In the genomic region with DNA sequence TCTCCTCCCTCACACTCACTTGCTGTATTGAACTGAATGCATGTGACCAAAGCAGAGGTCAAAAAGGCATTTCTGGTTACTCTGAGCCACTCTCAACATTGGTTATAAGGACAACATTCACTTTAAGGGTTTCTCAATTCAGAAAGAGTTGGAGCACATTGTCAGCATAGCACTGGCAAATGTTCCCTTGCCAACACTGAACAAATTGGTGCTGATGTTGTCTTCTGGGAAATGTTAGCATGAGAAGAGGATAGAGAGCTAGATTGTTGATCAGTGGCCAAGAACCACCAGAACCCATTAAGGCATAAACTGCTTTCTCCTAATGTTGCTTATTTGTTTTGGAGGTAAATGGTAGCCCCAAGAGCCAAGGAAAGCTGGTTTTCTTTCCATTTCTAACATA, we compare ENCODE assay signal across 27 mouse cellular contexts.
DNase-seq lines count a peak whose midpoint lies in the region; ATAC-seq and TF ChIP-seq lines count a peak whose summit lies in the region.
"Had no signal": no experiment of that assay in that cellular context is flagged by ENCODE, and none has a peak within 500 bp of the region (broad histone marks: within the 10 kb centered on the region; RNA-seq: fewer than 3 reads in every experiment).

No protein-coding gene starts in this region.

- H3K4me1 ChIP-seq in cerebellum, adult 2 months (ENCODE audit: control insufficient read depth, insufficient read depth, low read length), result no peaks in the 10 kb centered on the region
- H3K4me1 ChIP-seq: embryonic facial prominence, embryonic 12.5 days; forebrain, embryonic 12.5 days; heart, embryonic 12.5 days; heart, embryonic 15.5 days; hindbrain, embryonic 10.5 days; intestine, embryonic 15.5 days had no signal

- no peak for ATAC-seq in granulocyte monocyte progenitor cell, adult 5-6 weeks (replicated peaks; ENCODE audit: poor library complexity, severe bottlenecking)
- ATAC-seq: CD4-positive, CD25-positive, alpha-beta regulatory T cell, adult 4 months; forebrain, embryonic 15.5 days; hindbrain, embryonic 16.5 days; intestine, embryonic 15.5 days; Patski had no signal

- no peak overlapping the region for H3K4me3 ChIP-seq in cerebellum, adult 2 months (replicated peaks; ENCODE audit: insufficient read depth, low read depth, low read length)
- H3K4me3 ChIP-seq: embryonic facial prominence, embryonic 12.5 days; forebrain, embryonic 12.5 days; forebrain, embryonic 15.5 days; heart, embryonic 12.5 days; heart, embryonic 15.5 days; hindbrain, embryonic 10.5 days; hindbrain, embryonic 13.5 days; intestine, embryonic 15.5 days had no signal

- TF ChIP-seq CTCF in cerebellum, adult 2 months (IDR thresholded peaks at IDR 0.05; ENCODE audit: borderline replicate concordance, insufficient read depth, low read depth, low read length), result no peak

- TF ChIP-seq POLR2A in cerebellum, adult 2 months (IDR thresholded peaks at IDR 0.05; ENCODE audit: borderline replicate concordance, insufficient read depth, low read length), result no peak

- DNase-seq in heart, adult 11 months, result peak; percentile 40
- no peak for DNase-seq in heart, adult 8-10 months (ENCODE audit: low spot score)
- peak; percentile 57 for DNase-seq in Muller cell, postnatal 12 days (ENCODE audit: inconsistent ontology term)
- peak; percentile 21 for DNase-seq in brain, adult 2 months (ENCODE audit: low read depth, low spot score)
- DNase-seq in cerebellum, adult 2 months, result no peak
- no peak for DNase-seq in thymus, postnatal 4 days
- DNase-seq: adrenal gland, adult 2 months; adrenal gland, postnatal 14 days; cerebellum, adult 11-12 months; cerebellum, adult 9-10 months; cerebellum, postnatal 14 days; gastrocnemius, postnatal 25 days; heart, postnatal 10 days; heart, postnatal 36 days; kidney, adult 11 months had no signal

- H3K27me3 ChIP-seq in cerebellum, adult 2 months (ENCODE audit: control insufficient read depth, insufficient read depth, low read length), result no peaks in the 10 kb centered on the region
- H3K27me3 ChIP-seq: embryonic facial prominence, embryonic 12.5 days; forebrain, embryonic 12.5 days; forebrain, embryonic 15.5 days; heart, embryonic 12.5 days; heart, embryonic 15.5 days; hindbrain, embryonic 13.5 days; intestine, embryonic 15.5 days; Patski had no signal

- no peak overlapping the region for H3K27ac ChIP-seq in cerebellum, adult 2 months (ENCODE audit: insufficient read depth, low read length)
- H3K27ac ChIP-seq: embryonic facial prominence, embryonic 12.5 days; forebrain, embryonic 12.5 days; forebrain, embryonic 15.5 days; heart, embryonic 15.5 days; hindbrain, embryonic 10.5 days; hindbrain, embryonic 13.5 days; intestine, embryonic 15.5 days had no signal

Comparison
In these comparisons a context has a peak if more than half of its experiments do, and no peak if none do; other contexts are left out.
1. DNase-seq: peak in heart, adult 11 months (single experiment), Muller cell, postnatal 12 days (single experiment) and brain, adult 2 months (single experiment); none in heart, adult 8-10 months (single experiment), cerebellum, adult 2 months (0 of 2) and thymus, postnatal 4 days (single experiment).